Mouse (Mus musculus) mesoderm, embryonic 11.5 days (tissue): ENCODE data around the gene Plcb1.
"Not testable (repeated sequence)": the region's sequence is repeated elsewhere in the genome, so short reads cannot be mapped to it uniquely, and the experiment has no call there.

ENCODE experiments used
- DNase-seq: peaks from one replicate; pipeline ENCODE4 v3.0.0-alpha.2; 2012; ENCODE audit warnings: low read depth, low spot score

Plcb1 gene

GRCm38 (mm10) chr2:135305736-135306471, 520.0 kb downstream of the Plcb1 start:
- DNase-seq: no peak

DNA sequence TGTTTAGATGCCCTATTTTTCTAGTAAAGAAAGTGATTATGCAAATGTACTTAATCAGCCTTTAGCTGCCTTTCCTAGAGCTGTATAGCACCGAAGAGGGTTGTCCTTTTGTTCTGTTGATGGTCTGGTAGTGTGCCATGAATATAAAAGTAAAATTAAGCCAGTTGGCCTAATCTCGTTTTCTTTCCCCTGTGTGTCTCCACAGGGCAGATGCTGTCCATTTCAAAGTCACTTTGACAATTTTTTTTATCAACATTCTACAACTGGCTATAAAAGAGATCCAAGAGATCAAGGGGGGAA, 520.6 kb downstream of the Plcb1 start:
- DNase-seq: no peak

DNA sequence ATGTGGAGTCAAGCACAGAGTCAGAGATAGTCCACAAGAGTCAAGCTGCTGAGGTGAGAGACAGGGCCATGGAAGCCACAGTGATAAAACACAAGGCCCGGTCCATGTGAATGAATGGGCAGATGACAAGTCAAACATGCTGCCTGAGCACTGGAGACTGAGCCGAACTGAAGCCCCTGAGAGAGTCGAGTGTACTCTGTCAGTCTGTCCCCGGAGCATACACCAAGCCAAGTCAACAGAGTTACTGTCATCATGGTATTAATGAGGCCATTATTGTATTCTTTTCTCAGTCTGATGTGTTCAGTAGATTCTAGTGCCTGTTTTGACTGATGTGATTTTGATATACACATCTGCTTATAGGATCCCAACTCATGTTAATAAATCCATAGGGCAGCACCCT, 521.9 kb downstream of the Plcb1 start:
- DNase-seq: no peak

- no peak for DNase-seq
Measured at GRCm38 (mm10) chr2:135315980-135316379, 530.1 kb downstream of the Plcb1 start.

- no peak for DNase-seq
Measured at GRCm38 (mm10) chr2:135318136-135318535, 532.3 kb downstream of the Plcb1 start.

- DNase-seq: no peak
Measured at GRCm38 (mm10) chr2:135323276-135323954, 537.5 kb downstream of the Plcb1 start.

DNA sequence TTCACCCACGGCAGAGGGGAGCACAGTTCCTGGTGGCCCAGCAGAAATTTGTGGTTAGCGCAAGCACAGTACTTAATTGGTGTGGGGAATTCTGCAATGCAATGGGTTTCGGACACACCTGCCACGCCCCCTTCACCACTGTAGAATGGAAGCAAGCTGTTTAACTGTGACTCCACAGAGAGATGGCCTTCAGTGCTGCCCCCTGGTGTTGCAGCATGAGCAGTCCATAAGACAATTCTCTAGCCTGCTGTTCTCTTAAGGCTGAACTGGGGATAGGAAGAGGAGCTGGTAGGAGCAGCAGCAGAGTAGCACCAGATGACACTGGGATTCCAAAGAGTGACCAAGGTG, 538.1 kb downstream of the Plcb1 start:
- peak; percentile 82 for DNase-seq

DNA sequence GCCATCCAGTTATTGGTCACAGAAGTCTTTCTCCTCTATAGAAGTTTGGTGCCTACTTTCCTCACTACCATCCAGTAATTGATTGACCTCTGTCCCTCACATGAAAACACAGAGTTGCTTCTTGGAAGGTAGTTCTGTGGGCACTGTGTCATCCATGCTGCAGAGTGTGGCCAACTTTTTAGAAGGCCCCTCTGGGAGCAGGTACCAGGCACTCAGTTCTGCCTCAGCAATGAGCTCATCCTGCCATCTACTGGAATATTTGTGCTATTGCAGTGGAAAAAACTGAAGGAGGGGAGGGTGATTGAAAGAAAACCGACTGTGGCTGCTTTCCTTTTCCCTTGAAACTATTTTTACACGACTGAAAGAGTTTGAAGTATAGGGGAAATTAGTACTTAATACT, 542.9 kb downstream of the Plcb1 start:
- DNase-seq: peak; percentile 70

- peak; percentile 81 for DNase-seq
Measured at GRCm38 (mm10) chr2:135329782-135330545, 544.1 kb downstream of the Plcb1 start.

DNA sequence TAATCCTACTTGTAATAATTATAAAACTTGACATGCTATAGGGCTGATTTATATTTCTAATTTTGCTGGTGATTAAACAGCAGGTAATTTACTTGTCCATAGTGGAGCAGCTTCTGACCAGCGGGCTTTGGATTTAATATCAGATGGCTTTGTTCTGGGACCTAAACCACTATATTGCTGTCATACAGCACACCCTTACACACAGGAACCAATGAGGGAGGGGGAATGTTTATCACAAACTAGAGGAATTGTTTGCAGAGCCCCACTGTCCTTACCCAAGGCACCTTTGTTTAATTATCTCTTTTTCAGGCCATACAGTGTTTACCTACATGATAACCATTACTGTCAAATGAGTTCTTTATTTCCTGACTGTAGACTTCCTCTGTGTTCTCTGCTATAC, 546.0 kb downstream of the Plcb1 start:
- DNase-seq: no peak

DNA sequence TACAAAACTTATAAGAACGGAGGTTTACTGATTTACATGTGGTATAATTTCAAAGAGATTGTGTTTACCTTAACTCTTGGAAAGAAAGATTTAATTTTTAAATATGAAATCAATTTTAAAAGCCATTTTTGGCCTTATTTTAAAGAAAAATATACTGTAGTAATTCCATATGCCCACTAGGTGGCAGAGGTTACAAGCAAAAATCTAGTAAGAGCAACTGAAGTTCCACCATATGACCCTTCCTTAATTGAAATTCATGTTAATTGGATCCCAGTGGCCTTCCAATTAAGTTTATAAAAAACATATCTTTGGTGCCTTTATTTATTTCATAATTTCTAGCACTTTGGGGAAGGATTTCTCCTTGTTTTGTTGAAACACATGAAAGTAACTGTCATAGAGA, 570.4 kb downstream of the Plcb1 start:
- peak; percentile 12 for DNase-seq

DNA sequence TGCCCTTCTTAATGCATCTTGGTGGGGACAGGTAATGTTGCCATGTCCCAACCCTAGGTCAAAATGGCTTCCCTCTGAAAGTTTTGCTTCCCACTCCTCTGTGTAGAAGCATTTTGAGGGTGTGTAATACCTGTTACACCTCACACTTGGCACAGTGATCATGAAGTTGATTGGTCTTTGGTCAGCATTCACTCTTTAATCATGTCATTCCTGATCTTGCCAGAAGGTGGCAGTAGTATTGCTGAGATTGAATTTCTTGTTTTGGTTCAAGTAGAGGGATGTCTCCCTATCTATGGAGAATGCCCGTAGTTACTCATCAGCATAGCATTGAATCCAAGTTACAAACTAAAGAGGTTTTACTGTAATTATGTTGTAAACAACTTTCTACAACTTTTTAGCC, 575.9 kb downstream of the Plcb1 start:
- DNase-seq: peak; percentile 70

- DNase-seq: no peak
Measured at GRCm38 (mm10) chr2:135362948-135363347, 577.1 kb downstream of the Plcb1 start.

DNA sequence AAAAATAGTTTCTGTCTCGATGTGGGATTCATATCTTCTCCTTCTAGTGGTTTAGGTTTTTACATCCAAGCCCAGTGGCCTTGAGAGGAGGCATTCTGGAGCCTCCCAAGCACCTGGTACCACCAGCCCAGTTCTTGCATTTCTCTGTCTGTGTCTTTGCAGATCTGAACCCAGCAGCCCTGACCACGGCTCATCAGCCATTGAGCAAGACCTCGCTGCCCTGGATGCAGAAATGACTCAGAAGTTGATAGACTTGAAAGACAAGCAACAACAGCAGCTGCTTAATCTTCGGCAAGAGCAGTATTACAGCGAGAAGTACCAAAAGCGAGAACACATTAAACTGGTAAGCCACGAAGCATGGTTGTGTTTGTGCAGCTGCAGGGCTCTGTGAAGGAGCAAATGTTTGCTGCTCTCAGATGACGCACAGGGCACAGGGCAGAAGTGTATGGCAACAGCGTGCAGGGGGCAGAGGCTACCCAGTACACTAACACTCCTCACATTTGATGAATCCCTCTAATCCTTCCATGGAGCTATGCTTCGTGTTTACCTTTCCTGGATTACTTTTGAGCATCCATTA, 584.5 kb downstream of the Plcb1 start:
- DNase-seq: peak; percentile 7

- not testable (repeated sequence) for DNase-seq
Measured at GRCm38 (mm10) chr2:135380796-135381195, 594.9 kb downstream of the Plcb1 start.

- no peak for DNase-seq
Measured at GRCm38 (mm10) chr2:135381396-135381795, 595.5 kb downstream of the Plcb1 start.

DNA sequence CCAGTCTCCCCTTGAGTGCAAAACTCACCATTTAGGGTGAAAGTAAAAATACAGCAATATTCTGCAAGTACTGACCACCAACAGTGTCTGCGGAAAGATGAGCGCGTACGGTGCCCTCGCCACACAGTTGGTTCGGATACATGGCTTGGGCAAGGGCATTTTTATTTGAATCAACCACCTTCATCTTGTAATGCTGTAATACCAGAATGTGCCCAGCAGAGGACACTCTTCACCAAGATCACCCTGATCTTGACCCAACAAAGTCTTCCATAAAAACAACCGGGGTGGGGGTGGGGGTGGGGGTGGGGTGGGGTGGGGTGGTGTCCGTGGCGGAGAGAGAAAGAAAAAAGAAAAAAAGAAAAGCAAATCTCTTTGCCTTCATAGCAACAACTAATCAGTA, 602.1 kb downstream of the Plcb1 start:
- DNase-seq: peak; percentile 26

- no peak for DNase-seq
Measured at GRCm38 (mm10) chr2:135394698-135395097, 608.8 kb downstream of the Plcb1 start.

DNA sequence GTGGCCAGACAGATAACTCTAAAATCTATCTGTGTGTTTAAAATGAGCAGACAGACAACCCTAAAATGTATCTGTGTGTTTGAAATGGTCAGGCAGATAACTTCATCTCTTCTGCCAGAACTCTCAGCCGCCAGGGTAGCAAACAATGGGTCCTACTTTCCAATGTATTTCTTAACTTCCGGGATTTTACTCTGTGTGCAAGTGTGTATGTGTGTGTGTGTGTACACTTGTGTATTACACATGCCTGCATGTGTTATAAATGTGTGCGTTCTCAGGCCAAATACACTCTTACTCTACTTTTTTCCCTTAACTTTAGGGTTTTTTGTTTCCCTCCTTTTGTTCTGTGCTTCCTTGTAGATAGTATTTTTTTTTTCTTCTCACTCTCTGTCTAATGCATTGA, 610.5 kb downstream of the Plcb1 start:
- no peak for DNase-seq

DNA sequence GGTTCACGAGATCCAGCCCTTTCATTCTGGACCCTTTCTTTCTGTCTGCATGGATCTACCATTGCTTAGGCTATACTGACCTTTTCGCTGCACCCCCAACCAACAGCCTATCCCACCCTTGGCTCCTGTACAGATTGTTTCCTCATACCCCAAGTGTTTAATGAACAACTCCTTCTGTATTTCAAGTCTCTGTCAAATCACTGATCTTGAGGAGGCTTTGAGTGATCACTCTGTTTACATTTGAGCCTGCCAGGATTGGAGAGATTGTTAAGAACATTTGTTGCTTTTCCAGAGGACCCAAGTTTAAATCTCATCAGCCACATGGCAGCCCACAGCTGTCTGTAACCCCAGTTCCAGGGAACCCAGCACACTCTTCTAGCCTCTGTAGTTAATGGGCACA, 612.1 kb downstream of the Plcb1 start:
- DNase-seq: no peak

GRCm38 (mm10) chr2:135399760-135400159, 613.9 kb downstream of the Plcb1 start:
- no peak for DNase-seq

DNA sequence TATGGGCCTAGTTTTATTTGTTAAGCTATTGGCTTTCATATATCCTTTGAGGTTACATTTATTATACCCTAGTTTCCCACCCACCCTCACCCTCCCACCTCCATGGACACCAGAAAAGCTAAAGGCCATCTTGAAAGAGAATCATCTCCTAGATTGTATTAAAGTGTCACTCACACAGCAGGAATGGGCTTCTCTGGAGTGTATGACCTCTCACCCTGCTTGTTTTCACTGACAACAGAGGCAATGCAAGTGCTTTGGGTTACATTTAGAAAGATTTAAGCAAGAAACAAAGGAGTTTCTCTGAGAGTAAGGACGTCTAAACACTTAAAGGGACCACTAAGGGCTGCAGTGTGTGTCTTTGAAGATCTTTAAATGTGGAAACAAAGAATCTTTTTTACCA, 617.0 kb downstream of the Plcb1 start:
- peak; percentile 31 for DNase-seq

DNA sequence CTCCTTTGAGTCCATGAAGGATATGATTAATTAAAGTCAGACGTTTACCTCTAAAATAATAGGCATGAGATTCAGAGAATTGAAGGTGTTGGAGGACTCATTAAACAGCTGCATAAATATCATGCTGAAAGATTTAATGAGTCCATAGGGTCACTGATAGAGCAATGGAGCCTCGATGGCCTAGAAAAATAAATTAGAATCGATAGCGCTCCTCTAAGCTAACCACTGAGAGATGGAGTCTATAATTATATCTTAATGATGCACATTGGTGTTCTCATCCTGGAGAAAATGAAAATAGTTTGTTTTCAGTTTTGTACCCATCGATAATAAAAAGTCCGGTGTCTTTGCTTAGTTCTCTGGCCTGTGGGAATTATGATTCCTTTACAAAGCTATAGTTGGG, 617.5 kb downstream of the Plcb1 start:
- no peak for DNase-seq
